Mouse (Mus musculus) skeletal muscle tissue, adult 2 months (tissue): Measurements from ENCODE around the gene Fosb.
A peak's percentile ranks its signal among the peaks of the same experiment; 100 is the strongest.

Experiments
- DNase-seq: peaks from one replicate; pipeline ENCODE4 v3.0.0-alpha.2; 2012; ENCODE audit warnings: low read depth, low spot score

The Fosb gene

DNA sequence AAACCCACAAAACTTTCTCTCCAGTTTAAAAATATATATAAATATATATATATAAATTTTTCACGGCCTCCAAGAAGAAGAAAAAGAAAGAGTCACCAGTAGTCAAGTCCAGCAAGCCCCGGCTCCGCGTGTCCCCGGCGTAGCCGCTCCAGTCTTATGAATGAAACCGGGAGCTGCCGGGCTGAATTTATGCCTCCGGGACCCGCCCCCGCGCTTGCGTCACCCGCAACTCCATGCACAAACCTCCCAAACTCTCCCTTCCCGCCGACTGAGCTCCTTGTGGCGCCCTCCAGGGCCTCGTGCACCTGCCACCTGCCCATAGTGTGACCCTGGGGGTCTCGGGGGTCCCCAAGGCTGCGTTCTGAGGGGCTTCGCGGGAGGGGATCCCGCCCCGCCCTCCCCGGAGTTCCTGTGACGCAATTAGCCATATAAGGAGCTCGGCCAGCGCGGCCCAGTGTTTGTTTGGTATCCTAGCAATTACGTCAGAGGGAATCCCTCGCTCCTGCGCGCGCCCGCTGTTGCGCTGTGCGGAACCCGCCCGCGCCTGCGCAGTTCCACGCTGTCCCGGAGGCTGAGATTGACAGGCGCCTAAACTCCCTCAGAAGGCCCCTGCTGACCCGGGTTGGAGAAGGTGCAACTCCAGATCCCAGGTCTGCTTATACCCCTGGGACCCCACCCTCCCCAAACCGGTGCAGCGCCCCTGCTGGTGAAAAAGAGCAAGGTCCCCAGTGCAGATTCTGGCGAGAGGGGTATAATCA, at the start of gene Fosb:
Gene Fosb (minus strand): TSS at position 168 of the 758 bp plus-strand sequence.
- peak; percentile 96 for DNase-seq

DNA sequence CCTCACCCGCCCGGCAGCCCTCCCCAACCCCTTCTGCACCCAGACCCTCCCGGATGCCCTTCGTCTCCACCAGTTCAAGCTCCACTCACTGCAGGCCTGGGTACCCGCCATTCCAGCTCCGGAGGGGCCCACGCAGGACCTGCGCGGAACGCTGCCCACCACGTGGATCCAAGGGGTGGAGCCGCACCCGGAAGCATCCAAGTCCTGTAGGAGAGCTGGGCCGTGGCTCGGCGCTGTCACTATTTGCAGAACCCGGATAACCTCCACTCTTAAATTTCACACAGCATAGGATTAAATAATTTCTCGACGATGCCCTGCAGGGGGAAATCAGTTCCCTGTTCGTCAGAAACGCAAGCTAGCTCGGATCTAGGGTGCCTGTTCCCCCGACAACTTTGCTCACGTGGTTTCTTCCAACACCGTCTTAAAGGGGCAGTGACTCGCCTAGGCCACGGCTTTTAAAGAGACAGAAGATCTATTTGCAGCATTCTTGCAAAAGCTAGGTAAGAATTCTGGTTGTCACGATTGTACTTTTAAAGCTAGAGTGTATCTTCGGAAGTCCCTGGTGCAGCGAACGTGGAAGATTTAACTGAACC, 49.5 kb upstream of the Fosb start, which contains the start of the genes Cd3eap and Ppp1r13l:
Gene Cd3eap (minus strand): TSS at position 185 of the 593 bp plus-strand sequence.
Gene Ppp1r13l (plus strand): TSS at position 451 of the 593 bp plus-strand sequence.
- DNase-seq = peak; percentile 66

- DNase-seq = no peak
These were observed 48.8 kb upstream of the Fosb start for GRCm38 (mm10) chr7:19358634-19359033.

DNA sequence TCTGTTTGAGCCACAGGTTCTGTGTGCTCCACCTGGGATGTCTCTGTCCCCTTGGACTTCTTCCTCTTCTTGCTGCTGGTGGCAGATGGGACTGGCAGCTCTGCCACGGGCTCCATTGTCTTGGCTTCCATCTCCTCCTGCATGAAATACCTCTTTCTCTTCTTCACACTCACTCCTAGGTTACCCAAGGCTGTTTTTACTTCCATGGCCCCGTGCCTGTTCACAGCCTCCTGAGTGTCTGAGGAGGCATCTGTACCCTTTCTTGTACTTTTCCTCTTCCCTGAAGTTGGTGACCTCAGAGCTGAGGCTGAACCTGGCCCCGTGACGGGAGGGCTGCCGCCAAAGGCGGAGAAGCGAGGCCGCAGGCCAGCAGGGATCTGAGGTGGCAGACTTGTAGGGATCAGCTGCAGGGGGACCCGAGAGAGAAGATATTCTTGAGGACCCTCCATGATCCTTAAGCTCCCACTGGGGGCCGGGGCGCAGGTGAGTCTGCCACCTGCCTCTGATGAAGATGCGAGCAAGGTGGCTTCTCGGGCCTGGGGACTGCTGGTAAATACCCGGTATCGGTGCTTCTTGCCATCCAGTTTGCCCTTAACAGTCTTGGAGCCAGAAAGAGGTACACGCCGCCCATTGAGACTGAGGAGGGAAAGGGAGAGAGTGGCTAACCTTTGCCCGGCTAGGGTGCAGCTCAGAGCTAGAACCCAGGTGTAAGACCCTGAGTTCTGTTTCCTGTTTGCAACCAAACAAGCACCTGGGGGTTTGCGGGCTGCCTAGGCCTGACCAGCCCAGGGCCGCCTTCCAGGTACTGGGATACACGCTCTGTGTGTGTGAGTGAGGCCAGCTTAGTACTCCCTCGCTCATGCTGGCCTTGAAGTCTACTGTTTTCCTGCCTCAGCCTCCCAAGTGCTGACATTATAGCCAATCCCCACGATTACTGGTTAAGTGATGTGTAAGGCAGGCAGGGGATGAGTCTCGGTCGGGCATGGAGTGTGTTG, 47.8 kb upstream of the Fosb start:
- no peak for DNase-seq

- no peak for DNase-seq
These were observed 46.5 kb upstream of the Fosb start for GRCm38 (mm10) chr7:19356311-19356710.

GRCm38 (mm10) chr7:19354991-19355390, 45.1 kb upstream of the Fosb start:
- no peak for DNase-seq

DNA sequence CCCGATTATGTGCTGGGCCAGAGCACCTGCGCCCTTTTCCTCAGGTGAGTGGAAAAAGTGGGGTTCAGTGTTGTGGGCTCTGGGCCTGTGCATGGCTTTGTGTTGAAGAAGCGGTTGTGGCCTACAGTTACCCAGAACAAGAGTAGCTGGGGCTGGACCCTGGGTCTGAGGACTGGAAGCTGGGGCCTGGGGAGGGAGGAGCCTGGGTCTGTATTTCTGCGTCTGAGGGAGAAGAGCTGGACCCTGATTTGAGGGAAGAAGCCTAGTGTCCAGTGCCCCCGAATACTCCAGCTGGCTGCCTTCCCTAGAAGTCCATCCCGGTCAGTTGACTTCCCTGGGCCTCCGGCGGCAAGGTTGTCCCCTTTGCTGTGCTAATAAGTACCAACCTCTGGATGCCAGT, 40.4 kb upstream of the Fosb start:
- no peak for DNase-seq

GRCm38 (mm10) chr7:19349188-19349915, 39.5 kb upstream of the Fosb start:
- no peak for DNase-seq

DNA sequence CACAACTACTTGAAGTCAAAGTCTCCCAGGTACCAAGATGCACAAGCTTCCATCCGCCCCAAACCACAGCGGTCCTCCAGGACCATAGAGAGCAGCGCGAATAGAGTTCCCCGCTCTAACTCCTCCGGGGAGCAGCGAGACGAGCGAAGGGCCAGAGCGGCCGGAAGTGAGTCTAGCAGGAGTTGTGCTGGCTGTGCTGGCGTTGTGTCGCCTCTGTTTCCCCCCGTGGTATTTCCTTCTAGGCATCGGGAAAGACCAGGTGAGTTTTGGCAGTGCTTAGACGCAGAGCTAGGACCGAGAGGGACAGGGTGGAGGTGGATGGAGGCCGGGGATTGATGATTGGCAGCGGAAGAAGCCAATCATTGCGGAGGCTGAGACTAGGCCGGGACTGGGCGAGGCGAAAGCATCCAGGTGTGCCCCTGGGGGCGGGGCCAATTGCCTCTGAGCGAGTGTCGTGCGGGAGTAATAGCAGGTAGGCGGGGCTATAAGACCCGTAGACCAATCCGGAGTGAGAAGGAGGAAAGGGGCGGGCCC, 35.2 kb upstream of the Fosb start:
- DNase-seq = peak; percentile 91

DNA sequence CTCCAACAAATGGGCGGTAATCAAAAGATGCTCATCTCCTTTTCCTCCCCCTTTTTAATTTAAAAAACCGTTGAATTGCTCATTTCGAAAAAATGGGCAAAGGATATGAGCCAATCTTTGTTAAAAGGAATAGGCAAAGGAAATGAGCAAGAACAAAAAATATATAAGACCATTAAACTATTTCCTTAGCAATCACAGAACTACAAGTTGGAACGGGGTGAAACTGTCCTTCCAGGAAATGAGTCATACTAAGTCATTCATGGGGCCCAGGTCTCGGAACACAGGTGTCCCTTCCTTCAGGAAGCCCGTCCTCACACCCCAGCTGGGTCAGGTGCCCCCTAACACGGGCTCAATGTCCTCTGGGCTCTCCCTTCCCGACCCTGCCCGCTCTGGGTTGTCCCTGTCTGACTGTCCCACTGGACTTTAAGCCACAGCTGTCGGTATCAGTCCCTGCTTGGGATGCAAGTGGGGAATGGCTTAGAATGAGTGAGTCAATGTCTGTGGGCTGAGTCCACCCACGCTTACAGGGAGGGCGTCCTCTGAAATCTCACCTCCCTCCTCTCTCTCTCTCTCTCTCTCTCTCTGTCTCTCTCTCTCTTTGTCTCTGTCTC, 34.5 kb upstream of the Fosb start, which contains the start of gene Ercc1:
Gene Ercc1 (plus strand): TSS at position 542 of the 611 bp plus-strand sequence.
- DNase-seq = no peak

DNA sequence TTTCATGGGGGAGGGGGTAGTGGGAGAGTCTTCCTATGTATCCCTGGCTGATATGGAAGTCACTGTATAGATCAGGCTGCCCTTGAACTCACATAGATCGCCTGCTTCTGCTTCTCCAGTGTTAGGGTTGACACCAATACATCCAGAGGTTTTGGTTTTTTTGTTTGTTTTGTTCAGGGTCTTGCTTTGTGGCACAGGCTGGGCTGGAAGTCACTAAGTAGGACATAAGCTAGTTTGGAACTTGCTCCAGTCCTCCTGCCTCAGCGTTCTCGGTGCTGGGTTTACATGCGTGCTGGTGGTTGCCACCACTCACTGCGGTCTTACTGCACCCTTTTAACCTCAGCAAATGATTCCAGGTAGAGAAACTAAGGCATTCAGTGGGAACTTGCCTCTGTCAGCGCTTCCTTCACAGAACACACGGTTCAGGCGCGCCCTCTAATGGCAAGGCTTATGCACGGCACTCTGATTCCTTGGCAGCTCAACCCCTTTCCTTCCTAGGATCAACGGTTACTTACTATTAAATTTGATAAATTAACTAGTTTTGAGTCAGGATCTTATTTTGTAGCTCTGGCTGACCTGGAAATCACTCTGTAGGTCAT, 33.5 kb upstream of the Fosb start:
- DNase-seq = peak; percentile 66

GRCm38 (mm10) chr7:19342481-19343027, 32.7 kb upstream of the Fosb start:
- peak; percentile 77 for DNase-seq

GRCm38 (mm10) chr7:19341761-19342409, 32.0 kb upstream of the Fosb start:
- no peak for DNase-seq

GRCm38 (mm10) chr7:19341250-19341649, 31.4 kb upstream of the Fosb start:
- DNase-seq = no peak

GRCm38 (mm10) chr7:19338596-19338995, 28.7 kb upstream of the Fosb start:
- no peak for DNase-seq

DNA sequence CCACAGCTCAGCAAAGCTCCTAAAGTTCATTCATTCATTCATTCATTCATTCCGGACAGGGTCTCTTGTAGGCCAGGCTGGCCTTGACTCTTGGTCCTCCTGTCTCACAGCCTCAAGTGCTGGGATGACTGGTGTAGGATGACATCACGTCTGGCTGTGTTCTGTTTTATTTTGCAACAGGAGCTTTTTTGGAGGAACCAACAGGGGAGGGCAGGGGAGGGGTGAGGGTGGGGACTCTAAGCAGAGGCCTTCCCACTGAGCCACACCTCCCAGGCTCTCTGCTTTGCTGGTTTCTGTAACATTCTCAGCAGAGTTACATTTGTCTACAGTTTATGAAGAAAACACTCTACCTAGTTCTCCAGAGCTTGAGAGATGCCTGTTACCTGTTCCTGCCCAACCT, 28.2 kb upstream of the Fosb start:
- DNase-seq = no peak

DNA sequence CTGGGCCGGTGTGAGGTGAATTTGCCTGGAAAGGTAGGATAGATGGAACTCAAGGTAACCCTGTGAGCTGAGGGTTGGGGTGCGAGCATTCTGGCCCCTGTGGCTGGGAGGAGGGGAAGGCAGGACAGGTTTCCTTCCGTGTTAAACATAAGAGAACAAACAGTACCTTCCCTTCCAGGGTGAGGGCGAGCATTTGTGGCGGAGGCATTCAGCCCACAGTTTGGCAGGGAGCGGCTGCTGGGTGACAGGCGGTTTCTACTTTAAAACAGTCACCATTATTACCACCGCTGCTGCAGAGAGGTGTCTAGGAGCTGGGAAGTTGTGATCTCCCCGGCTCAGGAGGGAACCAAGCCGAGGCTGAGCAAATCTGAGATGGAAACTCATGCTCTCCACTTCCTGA, 27.3 kb upstream of the Fosb start:
- DNase-seq = no peak

GRCm38 (mm10) chr7:19335583-19335982, 25.7 kb upstream of the Fosb start:
- no peak for DNase-seq

GRCm38 (mm10) chr7:19332709-19333352, 23.0 kb upstream of the Fosb start:
- peak; percentile 75 for DNase-seq
